Mouse (Mus musculus) kidney, adult 2 months (tissue): ENCODE results near the gene App. TPM values are rescaled to one million over a fixed set of nuclear protein-coding genes. Genes with fewer than 3 reads are reported as not detected.

Experiments used
- DNase-seq: peaks from one replicate; pipeline ENCODE4 v3.0.0; 2021
- H3K27ac ChIP-seq: fragments of 200-500 bp; 2 replicates; pipeline ENCODE4 v1.5.1; 2012; ENCODE audit warnings: low read depth, low read length, control low read depth, inconsistent platforms; ENCODE audit not compliant: insufficient read depth
- H3K27me3 ChIP-seq: fragments of 200-500 bp; replicated peaks from 2 replicates; pipeline ENCODE4 v1.6.1; 2012; ENCODE audit warnings: mild to moderate bottlenecking, moderate library complexity, low read length, inconsistent platforms; ENCODE audit not compliant: control insufficient read depth, insufficient read depth
- H3K36me3 ChIP-seq: fragments of 200-500 bp; 2 replicates; pipeline ENCODE4 v1.6.1; 2012; ENCODE audit warnings: mild to moderate bottlenecking, moderate library complexity, low read length, inconsistent platforms; ENCODE audit not compliant: control insufficient read depth, insufficient read depth
- H3K4me1 ChIP-seq: fragments of 200-500 bp; 2 replicates; pipeline ENCODE4 v1.6.1; 2011; ENCODE audit warnings: low read length; ENCODE audit not compliant: control insufficient read depth, insufficient read depth
- H3K4me3 ChIP-seq: fragments of 200-500 bp; 2 replicates; pipeline ENCODE4 v1.5.1; 2011; ENCODE audit warnings: mild to moderate bottlenecking, low read depth, low read length, control low read depth; ENCODE audit not compliant: insufficient read depth
- CTCF ChIP-seq: fragments of 200-500 bp; conservative IDR thresholded peaks from 2 replicates; pipeline ENCODE4 v1.5.1; 2011; ENCODE audit warnings: low read depth, mild to moderate bottlenecking, control low read depth, low read length, moderate library complexity, mixed read lengths; ENCODE audit not compliant: insufficient read depth, insufficient read length
- POLR2A ChIP-seq: fragments of 200-500 bp; IDR thresholded peaks from one replicate; pipeline ENCODE4 v1.6.1; 2011; ENCODE audit warnings: low read depth, low read length, control low read depth
- WGBS: fragments of 180-500 bp; shearing (Covaris S2); methylation state at CpG from one replicate; pipeline ENCODE4 v1.1.7; 2018; 5-methylcytosine and 5-hydroxymethylcytosine counted together
- polyA plus RNA-seq: library from polyadenylated mRNA; depleted of rRNA; stranded (reverse); fragments of >200 nt; gene quantifications from 2 replicates; pipeline ENCODE4 v1.2.3, GENCODE M21; 2012

Gene App
- polyA plus RNA-seq, 1 experiment, result 587 TPM

GRCm38 (mm10) chr16:85053996-85054395 is 119.6 kb downstream of the App start:
- no peaks in the 10 kb centered on the region for H3K27me3 ChIP-seq
- H3K4me1 ChIP-seq, result peaks cover 2% of the 10 kb centered on the region; the same call in 1 of the 2 replicates
- no peak for DNase-seq
- peaks cover 3% of the 10 kb centered on the region for H3K36me3 ChIP-seq
- WGBS, result 92% methylated on average over 7 of the region's 7 CpGs
- no peak overlapping the region for H3K27ac ChIP-seq
- H3K4me3 ChIP-seq, result no peak overlapping the region
- TF ChIP-seq POLR2A (no peak), CTCF (no peak)

- peaks cover 2% of the 10 kb centered on the region; the same call in 1 of the 2 replicates for H3K4me1 ChIP-seq
- TF ChIP-seq CTCF (no peak), POLR2A (no peak)
- no peak for DNase-seq
- no peaks in the 10 kb centered on the region; the same call in 1 of the 2 replicates for H3K27me3 ChIP-seq
- H3K36me3 ChIP-seq, result peaks cover 1% of the 10 kb centered on the region; the same call in 1 of the 2 replicates
- WGBS, result 72% methylated on average over 6 of the region's 6 CpGs
- H3K27ac ChIP-seq, result no peak overlapping the region
- no peak overlapping the region for H3K4me3 ChIP-seq
Measured at GRCm38 (mm10) chr16:85047310-85047709, 126.3 kb downstream of the App start.

DNA sequence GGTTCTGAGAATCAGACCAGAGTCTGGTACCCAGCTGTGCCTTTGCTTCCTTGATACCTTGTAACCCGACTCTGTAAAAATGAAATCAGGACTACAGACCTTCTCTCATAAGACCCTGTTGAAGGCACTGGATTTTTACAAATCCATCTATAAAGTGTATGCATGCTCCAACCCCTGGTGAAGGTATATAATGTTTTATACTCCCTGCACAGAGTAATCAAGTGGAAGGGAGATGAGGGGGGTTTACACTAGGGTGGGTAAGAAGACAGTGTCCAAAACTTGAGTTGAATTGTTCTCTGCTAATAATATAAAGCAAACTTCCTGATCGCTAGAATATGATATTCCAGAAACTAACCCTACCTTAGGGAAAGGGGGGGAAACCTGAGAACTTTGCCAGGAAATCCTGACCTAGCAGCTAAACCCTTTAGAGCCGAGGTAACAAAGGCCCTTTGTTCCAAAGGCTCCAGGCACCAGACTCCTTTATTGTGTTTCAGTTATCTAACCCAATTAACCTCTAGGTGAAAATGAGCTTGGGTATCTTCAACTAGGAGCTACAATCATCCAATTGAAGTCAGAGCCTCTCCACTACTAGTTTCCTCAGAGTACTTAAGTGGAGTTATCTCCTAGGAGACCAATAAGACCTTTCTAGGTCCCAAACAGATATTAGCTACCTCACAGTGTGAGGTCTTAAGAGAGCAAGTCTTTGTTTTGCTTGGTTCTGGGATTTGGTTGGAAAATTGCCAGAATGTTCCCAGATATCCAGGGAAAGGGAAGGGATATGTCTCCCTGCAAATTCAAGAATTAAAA is 132.2 kb downstream of the App start:
- Histone ChIP-seq H3K36me3 (peaks cover 5% of the 10 kb centered on the region), H3K4me3 (no peak overlapping the region), H3K27ac (no peak overlapping the region), H3K27me3 (no peaks in the 10 kb centered on the region; the same call in 1 of the 2 replicates), H3K4me1 (no peaks in the 10 kb centered on the region; the same call in 1 of the 2 replicates)
- no peak for TF ChIP-seq CTCF
- no peak for TF ChIP-seq POLR2A
- 55% methylated on average over 3 of the region's 3 CpGs for WGBS
- DNase-seq, result no peak

GRCm38 (mm10) chr16:85038731-85039130 is 134.8 kb downstream of the App start:
- no peak for DNase-seq
- Histone ChIP-seq H3K27me3 (no peaks in the 10 kb centered on the region), H3K4me1 (no peaks in the 10 kb centered on the region; the same call in 1 of the 2 replicates), H3K27ac (no peak overlapping the region), H3K4me3 (no peak overlapping the region), H3K36me3 (peaks cover 7% of the 10 kb centered on the region)
- TF ChIP-seq CTCF, result no peak
- TF ChIP-seq POLR2A, result no peak
- WGBS, result 89% methylated on average over 8 of the region's 8 CpGs

- DNase-seq, result no peak
Measured at GRCm38 (mm10) chr16:85037969-85038644, 135.5 kb downstream of the App start.

DNA sequence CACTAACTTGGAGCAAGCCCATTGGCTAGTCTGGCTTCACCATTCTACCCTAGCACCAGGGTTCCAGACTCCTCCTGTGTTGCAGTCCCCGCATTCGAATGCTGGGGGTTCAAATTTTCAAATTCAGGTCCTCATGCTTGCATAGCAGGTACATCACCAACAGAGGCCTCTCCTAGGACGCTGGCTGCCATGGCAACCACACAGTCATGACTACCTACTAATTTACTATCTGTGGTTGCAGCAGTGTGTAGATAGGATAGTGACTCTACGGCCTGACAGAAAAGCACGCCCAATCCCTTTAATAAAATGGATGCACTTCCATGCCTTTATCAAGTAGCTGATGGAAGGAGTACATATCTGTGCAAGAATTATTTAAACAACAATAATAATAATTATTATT is 137.8 kb downstream of the App start:
- 92% methylated on average over 5 of the region's 5 CpGs for WGBS

More at GRCm38 (mm10) chr16:85037969-85038644, 135.5 kb downstream of the App start:
- no peaks in the 10 kb centered on the region for H3K27me3 ChIP-seq
- H3K36me3 ChIP-seq, result peaks cover 6% of the 10 kb centered on the region
- WGBS, result 62% methylated on average over 10 of the region's 10 CpGs
- TF ChIP-seq CTCF (no peak), POLR2A (no peak)
- H3K4me1 ChIP-seq, result no peaks in the 10 kb centered on the region; the same call in 1 of the 2 replicates
- H3K4me3 ChIP-seq, result no peak overlapping the region
- no peak overlapping the region for H3K27ac ChIP-seq

DNA sequence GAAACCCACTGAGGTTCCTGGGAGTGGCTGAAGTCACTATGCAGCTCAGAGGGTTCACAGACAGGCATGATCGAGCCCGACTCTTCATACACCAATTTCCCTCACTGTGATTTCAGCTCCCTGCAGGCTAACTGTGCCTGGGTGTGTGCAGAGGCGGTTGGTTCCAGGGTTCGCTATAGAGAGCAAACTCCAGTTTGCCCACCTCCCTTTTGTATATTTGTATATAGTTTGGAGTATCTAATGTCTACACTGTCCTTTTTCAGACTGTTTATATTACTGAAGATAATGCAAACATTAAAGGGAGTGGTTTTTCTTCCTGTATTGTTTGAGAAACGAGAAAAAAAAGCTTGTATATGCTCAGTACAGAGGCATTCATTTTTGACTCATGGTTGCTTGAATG is 139.8 kb downstream of the App start:
- no peaks in the 10 kb centered on the region for H3K27me3 ChIP-seq
- no peaks in the 10 kb centered on the region; the same call in 1 of the 2 replicates for H3K4me1 ChIP-seq
- H3K36me3 ChIP-seq, result peaks cover 13% of the 10 kb centered on the region
- DNase-seq, result no peak
- H3K27ac ChIP-seq, result no peak overlapping the region
- 85% methylated on average over 5 of the region's 5 CpGs for WGBS
- TF ChIP-seq POLR2A (no peak), CTCF (no peak)
- no peak overlapping the region for H3K4me3 ChIP-seq

More for the DNA sequence above, 137.8 kb downstream of the App start:
- no peak for TF ChIP-seq POLR2A
- no peak for TF ChIP-seq CTCF
- DNase-seq, result no peak
- Histone ChIP-seq H3K4me1 (no peaks in the 10 kb centered on the region; the same call in 1 of the 2 replicates), H3K27ac (no peak overlapping the region), H3K4me3 (no peak overlapping the region), H3K27me3 (no peaks in the 10 kb centered on the region), H3K36me3 (peaks cover 9% of the 10 kb centered on the region)
